Mouse (Mus musculus) midbrain, embryonic 11.5 days (tissue): ENCODE measurements around the gene Dst. TPM values are rescaled to one million over a fixed set of nuclear protein-coding genes. Genes with fewer than 3 reads are reported as not detected.
A peak's percentile ranks its signal among the peaks of the same experiment; 100 is the strongest.

ENCODE experiments used
- ATAC-seq: fragments of 200-750 bp; cut with Nextera tagmentation; 2 replicates; pipeline ENCODE4 v1.8.0; 2017; ENCODE audit warnings: moderate TSS enrichment, moderate library complexity; ENCODE audit not compliant: low FRiP score
- DNase-seq: peaks from one replicate; pipeline ENCODE4 v3.0.0; 2015; ENCODE audit warnings: low spot score; ENCODE audit errors: missing footprints
- H3K27ac ChIP-seq: fragments of 300-500 bp; sonication (generic); 2 replicates; pipeline ENCODE4 v1.5.1; 2014; ENCODE audit warnings: low read depth, low read length
- H3K27me3 ChIP-seq: fragments of 300-500 bp; sonication (generic); 2 replicates; pipeline ENCODE4 v1.6.1; 2014; ENCODE audit warnings: mild to moderate bottlenecking, low read length, moderate library complexity, mixed read lengths; ENCODE audit not compliant: control insufficient read depth, insufficient read depth
- H3K36me3 ChIP-seq: fragments of 300-500 bp; sonication (generic); 2 replicates; pipeline ENCODE4 v1.6.1; 2014; ENCODE audit warnings: mild to moderate bottlenecking, low read length, moderate library complexity, mixed read lengths; ENCODE audit not compliant: control insufficient read depth, insufficient read depth
- H3K4me1 ChIP-seq: fragments of 300-500 bp; sonication (generic); 2 replicates; pipeline ENCODE4 v1.6.1; 2014; ENCODE audit warnings: low read length; ENCODE audit not compliant: control insufficient read depth, insufficient read depth
- H3K4me2 ChIP-seq: fragments of 300-500 bp; sonication (generic); 2 replicates; pipeline ENCODE4 v1.6.1; 2014; ENCODE audit warnings: mild to moderate bottlenecking, moderate library complexity
- H3K4me3 ChIP-seq: fragments of 300-500 bp; sonication (generic); 2 replicates; pipeline ENCODE4 v1.5.1; 2014; ENCODE audit warnings: low read depth, low read length
- H3K9ac ChIP-seq: fragments of 300-500 bp; sonication (generic); 2 replicates; pipeline ENCODE4 v1.6.1; 2014; ENCODE audit warnings: low read length
- H3K9me3 ChIP-seq: fragments of 300-500 bp; sonication (generic); 2 replicates; pipeline ENCODE4 v1.6.1; 2016; ENCODE audit warnings: low read length; ENCODE audit not compliant: control insufficient read depth
- WGBS: fragments of 180-500 bp; shearing (Covaris S2); extraction: QIAGEN DNeasy Blood & Tissue Kit; methylation state at CpG from one replicate; pipeline ENCODE4 v1.1.7; 2014; 5-methylcytosine and 5-hydroxymethylcytosine counted together
- polyA plus RNA-seq: library from polyadenylated mRNA; unstranded; fragments of >200 nt; fragmentation: Nextera tagmentation; extraction: Ambion mirVana; gene quantifications from 2 replicates; pipeline ENCODE4 v1.2.1, GENCODE M21; 2014

The Dst gene
- polyA plus RNA-seq, 1 experiment from 2014 or later = 33.3 TPM

DNA sequence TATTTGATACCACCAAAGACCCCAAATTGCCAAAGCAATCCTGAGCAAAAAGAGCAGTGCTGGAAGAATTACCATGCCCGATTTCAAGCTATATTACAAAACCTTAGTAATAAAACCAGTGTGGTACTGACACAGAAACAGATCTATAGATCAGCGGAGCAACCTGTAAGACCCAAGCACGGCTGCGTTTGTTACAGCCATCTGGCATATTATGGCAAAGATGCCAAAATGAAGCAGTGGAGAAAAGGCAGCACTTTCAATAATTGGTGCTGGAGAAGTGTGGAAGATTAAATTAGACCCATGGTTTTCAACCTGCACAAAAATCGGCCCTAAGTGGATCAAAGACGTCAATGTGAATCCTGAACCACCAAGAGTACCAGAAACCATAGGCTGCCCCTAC is 47.6 kb downstream of the Dst start:
- no peaks in the 10 kb centered on the region for H3K27me3 ChIP-seq
- no peaks in the 10 kb centered on the region for H3K36me3 ChIP-seq
- H3K27ac ChIP-seq = no peak overlapping the region
- no peaks in the 10 kb centered on the region for H3K9me3 ChIP-seq
- 91% methylated on average over 6 of the region's 6 CpGs for WGBS
- no peak for DNase-seq
- ATAC-seq = no peak
- no peak overlapping the region for H3K9ac ChIP-seq
- no peak overlapping the region for H3K4me2 ChIP-seq
- H3K4me3 ChIP-seq = no peak overlapping the region
- H3K4me1 ChIP-seq = no peaks in the 10 kb centered on the region

DNA sequence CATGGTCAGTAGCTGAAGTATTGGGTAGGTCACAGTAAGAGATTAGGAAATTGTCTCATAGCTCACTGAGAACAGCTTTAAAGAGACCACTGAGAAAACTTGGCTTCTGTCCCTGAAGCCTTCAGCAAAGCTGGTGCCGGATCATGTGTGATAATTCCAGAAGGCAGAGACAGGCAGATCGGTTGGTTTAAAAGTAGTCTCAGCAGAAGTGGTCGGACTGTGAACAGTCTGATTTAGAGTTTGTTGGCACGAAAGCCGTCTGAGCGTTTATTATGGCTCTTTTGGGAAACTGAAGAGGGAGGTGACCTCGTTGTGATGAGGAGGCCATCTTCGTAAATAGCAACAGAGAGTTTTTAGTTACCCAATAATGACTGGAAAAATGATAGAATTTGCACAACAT is 52.4 kb downstream of the Dst start:
- H3K36me3 ChIP-seq = no peaks in the 10 kb centered on the region
- H3K4me3 ChIP-seq = no peak overlapping the region
- no peak overlapping the region for H3K27ac ChIP-seq
- WGBS = 92% methylated on average over 8 of the region's 8 CpGs
- no peaks in the 10 kb centered on the region for H3K4me1 ChIP-seq
- ATAC-seq (no peak), DNase-seq (no peak)
- H3K9me3 ChIP-seq = no peaks in the 10 kb centered on the region
- no peak overlapping the region for H3K9ac ChIP-seq
- H3K27me3 ChIP-seq = no peaks in the 10 kb centered on the region
- no peak overlapping the region for H3K4me2 ChIP-seq

DNA sequence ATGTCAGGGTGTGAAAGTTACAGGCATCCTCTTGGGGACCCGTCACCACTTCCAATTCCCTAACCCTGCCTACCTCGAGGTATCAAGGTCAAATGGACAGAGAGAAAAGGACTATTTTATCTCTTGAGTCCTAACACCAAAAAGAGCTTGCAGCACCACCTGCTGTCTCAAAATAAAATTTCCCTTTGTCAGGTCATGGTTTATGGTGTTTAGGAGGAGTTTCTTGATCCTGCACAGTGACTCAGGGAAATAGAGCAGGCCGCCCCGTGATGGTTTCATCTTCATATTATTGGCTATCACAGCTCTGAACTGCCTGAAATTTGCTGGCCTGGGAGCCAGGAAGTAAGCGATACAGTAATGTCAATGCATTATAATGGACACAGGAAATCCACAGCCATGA is 56.6 kb downstream of the Dst start:
- Histone ChIP-seq H3K9ac (no peak overlapping the region), H3K27me3 (no peaks in the 10 kb centered on the region), H3K27ac (no peak overlapping the region), H3K36me3 (no peaks in the 10 kb centered on the region), H3K4me2 (no peak overlapping the region), H3K4me1 (no peaks in the 10 kb centered on the region), H3K4me3 (no peak overlapping the region), H3K9me3 (no peaks in the 10 kb centered on the region)
- DNase-seq (peak; percentile 86), ATAC-seq (peak; percentile 33; the same call in 1 of the 2 replicates)
- 65% methylated on average over 5 of the region's 5 CpGs for WGBS

- DNase-seq = no peak
- H3K9me3 ChIP-seq = no peaks in the 10 kb centered on the region
- H3K27me3 ChIP-seq = no peaks in the 10 kb centered on the region
- H3K36me3 ChIP-seq = no peaks in the 10 kb centered on the region
- H3K4me1 ChIP-seq = no peaks in the 10 kb centered on the region
- H3K4me2 ChIP-seq = no peak overlapping the region
- H3K4me3 ChIP-seq = no peak overlapping the region
- ATAC-seq = no peak
- H3K9ac ChIP-seq = no peak overlapping the region
- no peak overlapping the region for H3K27ac ChIP-seq
- WGBS = 86% methylated on average over 4 of the region's 4 CpGs
Measured at GRCm38 (mm10) chr1:33965824-33966223, 57.8 kb downstream of the Dst start.

DNA sequence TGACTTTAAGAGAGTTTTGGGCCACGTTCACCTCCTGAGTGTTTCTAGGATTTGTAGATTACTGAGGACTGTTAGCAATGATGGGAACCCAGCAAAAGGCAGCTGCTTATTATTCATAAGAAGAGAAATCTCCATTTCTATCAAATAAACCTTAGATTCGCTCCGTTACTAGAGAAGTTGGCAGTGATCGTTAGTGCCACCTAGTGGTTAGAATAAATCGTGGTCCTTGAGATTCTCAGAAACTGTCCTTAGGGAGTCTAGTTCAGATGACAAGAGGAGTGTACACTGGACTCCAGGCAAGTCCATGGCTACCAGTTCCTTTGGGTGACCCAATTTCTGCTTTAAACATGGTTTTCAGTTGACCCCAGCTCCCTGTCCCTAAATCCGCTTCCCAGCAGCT is 58.3 kb downstream of the Dst start:
- ATAC-seq (0 out of 2 replicates have a peak, but pooled peaks have one; percentile 20), DNase-seq (peak; percentile 96)
- H3K36me3 ChIP-seq = no peaks in the 10 kb centered on the region
- H3K27ac ChIP-seq = no peak overlapping the region
- no peak overlapping the region for H3K4me3 ChIP-seq
- no peak overlapping the region for H3K9ac ChIP-seq
- no peak overlapping the region for H3K4me2 ChIP-seq
- no peaks in the 10 kb centered on the region for H3K27me3 ChIP-seq
- H3K9me3 ChIP-seq = no peaks in the 10 kb centered on the region
- no peaks in the 10 kb centered on the region for H3K4me1 ChIP-seq
- WGBS = 29% methylated on average over 6 of the region's 6 CpGs

DNA sequence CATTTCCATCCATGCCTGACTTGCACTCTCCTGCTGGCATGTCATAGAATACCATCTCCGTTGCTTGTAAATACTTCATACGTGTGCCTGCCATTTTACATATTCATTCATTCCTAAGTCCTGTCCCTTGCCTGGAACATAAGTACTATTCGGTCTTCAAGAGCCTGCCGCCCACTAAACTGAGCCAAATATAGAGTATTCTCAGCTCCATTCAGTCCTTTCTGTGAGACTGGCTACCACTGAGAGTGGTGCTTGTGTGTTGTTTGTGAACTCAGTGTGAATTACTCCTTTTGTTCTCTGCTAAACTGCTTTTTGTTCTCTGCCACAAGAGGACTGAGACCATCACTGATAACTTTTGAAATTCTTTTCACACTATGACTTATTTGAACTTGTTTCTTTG is 59.2 kb downstream of the Dst start:
- 86% methylated on average over 4 of the region's 4 CpGs for WGBS
- Histone ChIP-seq H3K9ac (no peak overlapping the region), H3K4me1 (no peaks in the 10 kb centered on the region), H3K27me3 (no peaks in the 10 kb centered on the region), H3K4me2 (no peak overlapping the region), H3K27ac (no peak overlapping the region), H3K36me3 (no peaks in the 10 kb centered on the region), H3K9me3 (no peaks in the 10 kb centered on the region), H3K4me3 (no peak overlapping the region)
- no peak for ATAC-seq
- DNase-seq = no peak

GRCm38 (mm10) chr1:33969910-33970309 is 61.9 kb downstream of the Dst start:
- H3K27ac ChIP-seq = no peak overlapping the region
- H3K4me3 ChIP-seq = no peak overlapping the region
- 49% methylated on average over 2 of the region's 2 CpGs for WGBS
- no peaks in the 10 kb centered on the region for H3K4me1 ChIP-seq
- H3K4me2 ChIP-seq = no peak overlapping the region
- no peaks in the 10 kb centered on the region for H3K36me3 ChIP-seq
- no peaks in the 10 kb centered on the region for H3K9me3 ChIP-seq
- H3K9ac ChIP-seq = no peak overlapping the region
- DNase-seq = no peak
- ATAC-seq = peak; percentile 22; the same call in 1 of the 2 replicates
- H3K27me3 ChIP-seq = no peaks in the 10 kb centered on the region

GRCm38 (mm10) chr1:33974401-33974800 is 66.4 kb downstream of the Dst start:
- 90% methylated on average over 11 of the region's 11 CpGs for WGBS
- no peak overlapping the region for H3K9ac ChIP-seq
- no peaks in the 10 kb centered on the region for H3K4me1 ChIP-seq
- H3K36me3 ChIP-seq = no peaks in the 10 kb centered on the region
- H3K9me3 ChIP-seq = no peaks in the 10 kb centered on the region
- H3K27me3 ChIP-seq = no peaks in the 10 kb centered on the region
- H3K4me2 ChIP-seq = no peak overlapping the region
- H3K4me3 ChIP-seq = no peak overlapping the region
- no peak for DNase-seq
- no peak overlapping the region for H3K27ac ChIP-seq
- ATAC-seq = no peak

DNA sequence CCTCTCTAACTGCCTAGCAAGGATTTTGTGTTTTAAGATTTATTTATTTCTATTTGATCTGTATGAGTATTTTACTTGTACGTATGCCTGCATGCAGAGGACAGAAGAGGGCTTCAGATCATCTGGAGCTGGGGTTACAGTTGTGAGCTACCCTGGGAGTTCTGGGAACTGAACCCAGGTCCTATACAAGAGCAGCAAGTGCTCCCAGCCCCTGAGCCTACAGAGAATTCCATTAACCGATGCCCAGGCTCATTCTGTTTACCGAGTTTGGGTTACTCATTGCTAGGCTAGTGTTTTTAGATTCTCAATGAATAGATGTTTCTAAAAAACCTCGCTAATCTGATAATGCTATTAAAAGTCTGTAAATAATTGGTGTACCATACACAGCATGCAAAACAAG is 67.3 kb downstream of the Dst start:
- no peak overlapping the region for H3K4me3 ChIP-seq
- no peak overlapping the region for H3K9ac ChIP-seq
- no peaks in the 10 kb centered on the region; the same call in 1 of the 2 replicates for H3K4me1 ChIP-seq
- no peaks in the 10 kb centered on the region for H3K36me3 ChIP-seq
- 86% methylated on average over 4 of the region's 4 CpGs for WGBS
- H3K9me3 ChIP-seq = no peaks in the 10 kb centered on the region
- no peaks in the 10 kb centered on the region for H3K27me3 ChIP-seq
- no peak overlapping the region for H3K4me2 ChIP-seq
- ATAC-seq (no peak), DNase-seq (no peak)
- H3K27ac ChIP-seq = no peak overlapping the region

- Histone ChIP-seq H3K4me3 (no peak overlapping the region), H3K27ac (no peak overlapping the region), H3K4me2 (no peak overlapping the region), H3K4me1 (no peaks in the 10 kb centered on the region; the same call in 1 of the 2 replicates), H3K9ac (no peak overlapping the region), H3K27me3 (no peaks in the 10 kb centered on the region), H3K9me3 (no peaks in the 10 kb centered on the region), H3K36me3 (no peaks in the 10 kb centered on the region)
- 89% methylated on average over 6 of the region's 6 CpGs for WGBS
- DNase-seq (no peak), ATAC-seq (no peak)
Measured at GRCm38 (mm10) chr1:33977832-33978231, 69.8 kb downstream of the Dst start.
